Mouse (Mus musculus): ENCODE data around the gene Fabp6. TPM values are rescaled to one million over a fixed set of nuclear protein-coding genes. Genes with fewer than 3 reads are reported as not detected.

Gene Fabp6
- not detected in 2 replicates for polyA plus RNA-seq (2014; fragmentation: Nextera tagmentation; extraction: Ambion mirVana)

DNA sequence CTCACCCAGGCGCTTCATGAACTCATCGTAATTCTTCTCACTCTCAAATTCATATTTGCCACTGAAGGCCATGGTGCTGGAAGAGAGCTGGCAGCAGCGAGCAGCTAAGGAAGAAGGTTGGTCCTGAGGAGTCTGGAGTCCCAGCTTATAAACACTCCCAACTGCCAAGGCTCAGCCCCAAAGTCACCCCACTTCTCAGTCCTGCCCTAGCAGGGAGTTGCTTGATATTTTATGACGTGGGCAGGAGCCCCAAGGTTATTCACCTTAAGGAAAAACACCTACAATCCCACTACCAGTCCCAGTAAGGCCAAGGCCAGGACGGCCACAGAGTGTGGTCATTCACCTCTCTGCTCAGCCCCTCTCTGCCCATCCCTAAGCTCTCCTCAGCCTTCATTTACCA, at the start of gene Fabp6:
TSS of gene Fabp6 (minus strand) at position 101 of the 400 bp plus-strand sequence.
- Histone ChIP-seq H3K4me1 (replicated peaks; ENCODE audit: control insufficient read depth, insufficient read depth, low read length) (no peaks in the 10 kb centered on the region), H3K9me3 (ENCODE audit: control insufficient read depth, low read length) (no peaks in the 10 kb centered on the region), H3K9ac (ENCODE audit: low read length) (no peak within 1 kb of the TSS), H3K4me3 (ENCODE audit: low read depth, low read length) (no peak within 1 kb of the TSS), H3K27ac (ENCODE audit: low read depth, low read length) (no peak within 1 kb of the TSS), H3K36me3 (ENCODE audit: control insufficient read depth, insufficient read depth, low read length) (no peaks in the 10 kb centered on the region), H3K4me2 (ENCODE audit: low read depth, low read length, severe bottlenecking) (no peak within 1 kb of the TSS), H3K27me3 (ENCODE audit: control insufficient read depth, insufficient read depth, low read length) (no peaks in the 10 kb centered on the region)
- 88% methylated on average over 5 of the region's 5 CpGs for WGBS
- DNase-seq (ENCODE audit: low spot score) (no peak), ATAC-seq (replicated peaks; ENCODE audit: low FRiP score) (no peak)

DNA sequence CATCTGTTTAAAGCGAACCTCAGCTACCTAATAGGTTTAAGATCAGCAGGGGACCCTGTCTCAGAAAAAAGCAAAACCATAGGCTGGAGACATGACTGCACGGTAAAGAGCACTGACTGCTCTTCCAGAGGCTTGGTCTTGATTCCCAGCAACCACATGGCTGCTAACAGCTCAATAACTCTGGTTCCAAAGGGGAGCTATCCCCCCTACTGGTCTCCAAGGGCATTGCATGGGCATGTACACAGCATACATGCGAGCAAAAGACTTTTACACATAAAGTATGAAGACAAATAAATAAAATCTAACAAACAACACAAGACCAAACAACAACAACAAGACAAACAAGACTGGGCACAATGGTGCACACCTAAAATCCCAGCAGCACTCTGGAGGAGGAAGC, 43.9 kb upstream of the Fabp6 start:
- no peak for DNase-seq (ENCODE audit: low spot score)

GRCm38 (mm10) chr11:43643180-43643591, 41.8 kb upstream of the Fabp6 start:
- H3K36me3 ChIP-seq (ENCODE audit: control insufficient read depth, insufficient read depth, low read length), result no peaks in the 10 kb centered on the region
- H3K9me3 ChIP-seq (ENCODE audit: control insufficient read depth, low read length), result no peaks in the 10 kb centered on the region
- no peak overlapping the region for H3K9ac ChIP-seq (ENCODE audit: low read length)
- no peaks in the 10 kb centered on the region; the same call in 1 of the 2 replicates for H3K4me1 ChIP-seq (replicated peaks; ENCODE audit: control insufficient read depth, insufficient read depth, low read length)
- no peak overlapping the region; the same call in 1 of the 2 replicates for H3K27ac ChIP-seq (ENCODE audit: low read depth, low read length)
- WGBS, result 47% methylated on average over 2 of the region's 2 CpGs
- no peak overlapping the region for H3K4me3 ChIP-seq (ENCODE audit: low read depth, low read length)
- ATAC-seq (replicated peaks; ENCODE audit: low FRiP score) (peak; percentile 70), DNase-seq (ENCODE audit: low spot score) (peak; percentile 63)
- no peak overlapping the region for H3K4me2 ChIP-seq (ENCODE audit: low read depth, low read length, severe bottlenecking)
- no peaks in the 10 kb centered on the region for H3K27me3 ChIP-seq (ENCODE audit: control insufficient read depth, insufficient read depth, low read length)

More for the DNA sequence above, 43.9 kb upstream of the Fabp6 start:
- no peak overlapping the region for H3K27ac ChIP-seq (ENCODE audit: low read depth, low read length)
- no peak for ATAC-seq (replicated peaks; ENCODE audit: low FRiP score)
- H3K36me3 ChIP-seq (ENCODE audit: control insufficient read depth, insufficient read depth, low read length), result no peaks in the 10 kb centered on the region
- H3K4me1 ChIP-seq (replicated peaks; ENCODE audit: control insufficient read depth, insufficient read depth, low read length), result no peaks in the 10 kb centered on the region; the same call in 1 of the 2 replicates
- H3K9me3 ChIP-seq (ENCODE audit: control insufficient read depth, low read length), result no peaks in the 10 kb centered on the region
- WGBS, result 88% methylated on average over 3 of the region's 3 CpGs
- no peak overlapping the region for H3K4me3 ChIP-seq (ENCODE audit: low read depth, low read length)
- no peak overlapping the region for H3K9ac ChIP-seq (ENCODE audit: low read length)
- no peaks in the 10 kb centered on the region for H3K27me3 ChIP-seq (ENCODE audit: control insufficient read depth, insufficient read depth, low read length)
- H3K4me2 ChIP-seq (ENCODE audit: low read depth, low read length, severe bottlenecking), result no peak overlapping the region

- Histone ChIP-seq H3K4me2 (ENCODE audit: low read depth, low read length, severe bottlenecking) (no peak overlapping the region), H3K9ac (ENCODE audit: low read length) (no peak overlapping the region), H3K27me3 (ENCODE audit: control insufficient read depth, insufficient read depth, low read length) (no peaks in the 10 kb centered on the region), H3K4me1 (replicated peaks; ENCODE audit: control insufficient read depth, insufficient read depth, low read length) (peaks cover 4% of the 10 kb centered on the region), H3K27ac (ENCODE audit: low read depth, low read length) (no peak overlapping the region), H3K4me3 (ENCODE audit: low read depth, low read length) (no peak overlapping the region), H3K36me3 (ENCODE audit: control insufficient read depth, insufficient read depth, low read length) (no peaks in the 10 kb centered on the region), H3K9me3 (ENCODE audit: control insufficient read depth, low read length) (no peaks in the 10 kb centered on the region)
- WGBS, result 95% methylated on average over 3 of the region's 3 CpGs
- ATAC-seq (replicated peaks; ENCODE audit: low FRiP score), result no peak
- no peak for DNase-seq (ENCODE audit: low spot score)
These were observed 37.1 kb upstream of the Fabp6 start for GRCm38 (mm10) chr11:43638486-43638885.

- Histone ChIP-seq H3K4me1 (replicated peaks; ENCODE audit: control insufficient read depth, insufficient read depth, low read length) (peaks cover 4% of the 10 kb centered on the region), H3K4me3 (ENCODE audit: low read depth, low read length) (no peak overlapping the region), H3K27ac (ENCODE audit: low read depth, low read length) (no peak overlapping the region), H3K9ac (ENCODE audit: low read length) (no peak overlapping the region), H3K36me3 (ENCODE audit: control insufficient read depth, insufficient read depth, low read length) (no peaks in the 10 kb centered on the region), H3K9me3 (ENCODE audit: control insufficient read depth, low read length) (no peaks in the 10 kb centered on the region), H3K4me2 (ENCODE audit: low read depth, low read length, severe bottlenecking) (no peak overlapping the region), H3K27me3 (ENCODE audit: control insufficient read depth, insufficient read depth, low read length) (no peaks in the 10 kb centered on the region)
- ATAC-seq (replicated peaks; ENCODE audit: low FRiP score), result no peak
- WGBS, result 91% methylated on average over 4 of the region's 4 CpGs
- DNase-seq (ENCODE audit: low spot score), result no peak
These were observed 35.4 kb upstream of the Fabp6 start for GRCm38 (mm10) chr11:43636761-43637160.

DNA sequence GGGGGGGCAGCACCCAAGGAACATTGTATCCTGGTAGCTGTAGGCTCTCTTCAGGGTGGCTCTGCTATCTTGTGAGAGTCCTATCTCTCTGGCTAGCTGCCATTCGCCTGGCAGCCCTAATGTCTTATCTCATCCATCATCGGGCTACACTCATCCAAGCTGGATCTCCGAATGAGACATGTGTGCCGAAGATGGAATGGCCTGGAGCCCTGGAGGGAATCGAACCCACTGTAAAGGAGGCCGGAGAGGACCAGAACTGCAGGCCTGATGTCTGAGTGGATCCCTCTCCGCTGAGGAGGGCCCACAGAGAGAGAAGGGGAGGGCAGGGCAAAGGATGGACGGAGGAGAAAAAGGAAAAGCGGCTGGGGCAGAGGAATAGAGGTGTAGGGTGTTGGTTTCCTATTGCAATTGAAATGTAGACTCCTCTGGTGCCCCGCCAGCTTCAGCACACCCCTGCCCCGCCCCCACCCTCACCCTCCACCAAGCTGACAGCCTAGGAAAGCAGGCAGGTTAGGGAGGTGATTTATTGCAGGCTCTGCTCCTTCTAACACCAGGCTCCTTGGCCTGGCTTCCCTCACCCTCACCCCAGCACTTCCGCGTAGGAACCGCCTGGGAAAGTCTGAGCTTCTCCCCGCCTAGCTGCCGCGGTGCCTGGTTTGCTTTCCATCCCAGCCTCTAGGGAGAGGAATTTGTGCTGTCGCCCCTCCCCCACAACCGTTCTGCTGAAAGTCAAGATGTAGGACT, 32.5 kb upstream of the Fabp6 start:
- Histone ChIP-seq H3K36me3 (ENCODE audit: control insufficient read depth, insufficient read depth, low read length) (no peaks in the 10 kb centered on the region), H3K4me2 (ENCODE audit: low read depth, low read length, severe bottlenecking) (peak overlapping the region; percentile 11; the same call in 1 of the 2 replicates), H3K9ac (ENCODE audit: low read length) (no peak overlapping the region; the same call in 1 of the 2 replicates), H3K4me3 (ENCODE audit: low read depth, low read length) (no peak overlapping the region), H3K27me3 (ENCODE audit: control insufficient read depth, insufficient read depth, low read length) (no peaks in the 10 kb centered on the region), H3K4me1 (replicated peaks; ENCODE audit: control insufficient read depth, insufficient read depth, low read length) (peaks cover 4% of the 10 kb centered on the region), H3K27ac (ENCODE audit: low read depth, low read length) (no peak overlapping the region), H3K9me3 (ENCODE audit: control insufficient read depth, low read length) (no peaks in the 10 kb centered on the region)
- peak; percentile 58 for ATAC-seq (replicated peaks; ENCODE audit: low FRiP score)
- 28% methylated on average over 19 of the region's 19 CpGs for WGBS
- peak; percentile 73 for DNase-seq (ENCODE audit: low spot score)

- Histone ChIP-seq H3K9me3 (ENCODE audit: control insufficient read depth, low read length) (no peaks in the 10 kb centered on the region), H3K9ac (ENCODE audit: low read length) (no peak overlapping the region), H3K4me3 (ENCODE audit: low read depth, low read length) (no peak overlapping the region), H3K27ac (ENCODE audit: low read depth, low read length) (no peak overlapping the region), H3K4me1 (replicated peaks; ENCODE audit: control insufficient read depth, insufficient read depth, low read length) (peaks cover 4% of the 10 kb centered on the region), H3K27me3 (ENCODE audit: control insufficient read depth, insufficient read depth, low read length) (no peaks in the 10 kb centered on the region), H3K4me2 (ENCODE audit: low read depth, low read length, severe bottlenecking) (no peak overlapping the region), H3K36me3 (ENCODE audit: control insufficient read depth, insufficient read depth, low read length) (no peaks in the 10 kb centered on the region)
- peak; percentile 23; the same call in 1 of the 2 replicates for ATAC-seq (replicated peaks; ENCODE audit: low FRiP score)
- no peak for DNase-seq (ENCODE audit: low spot score)
- WGBS, result 78% methylated on average over 6 of the region's 6 CpGs
These were observed 31.8 kb upstream of the Fabp6 start for GRCm38 (mm10) chr11:43633165-43633564.

- H3K4me3 ChIP-seq (ENCODE audit: low read depth, low read length), result no peak overlapping the region
- ATAC-seq (replicated peaks; ENCODE audit: low FRiP score) (no peak), DNase-seq (ENCODE audit: low spot score) (no peak)
- no peak overlapping the region for H3K4me2 ChIP-seq (ENCODE audit: low read depth, low read length, severe bottlenecking)
- H3K9me3 ChIP-seq (ENCODE audit: control insufficient read depth, low read length), result no peaks in the 10 kb centered on the region
- 59% methylated on average over 4 of the region's 4 CpGs for WGBS
- no peaks in the 10 kb centered on the region for H3K27me3 ChIP-seq (ENCODE audit: control insufficient read depth, insufficient read depth, low read length)
- H3K27ac ChIP-seq (ENCODE audit: low read depth, low read length), result no peak overlapping the region
- H3K36me3 ChIP-seq (ENCODE audit: control insufficient read depth, insufficient read depth, low read length), result no peaks in the 10 kb centered on the region
- H3K4me1 ChIP-seq (replicated peaks; ENCODE audit: control insufficient read depth, insufficient read depth, low read length), result peaks cover 4% of the 10 kb centered on the region
- no peak overlapping the region for H3K9ac ChIP-seq (ENCODE audit: low read length)
These were observed 31.2 kb upstream of the Fabp6 start for GRCm38 (mm10) chr11:43632566-43632965.

DNA sequence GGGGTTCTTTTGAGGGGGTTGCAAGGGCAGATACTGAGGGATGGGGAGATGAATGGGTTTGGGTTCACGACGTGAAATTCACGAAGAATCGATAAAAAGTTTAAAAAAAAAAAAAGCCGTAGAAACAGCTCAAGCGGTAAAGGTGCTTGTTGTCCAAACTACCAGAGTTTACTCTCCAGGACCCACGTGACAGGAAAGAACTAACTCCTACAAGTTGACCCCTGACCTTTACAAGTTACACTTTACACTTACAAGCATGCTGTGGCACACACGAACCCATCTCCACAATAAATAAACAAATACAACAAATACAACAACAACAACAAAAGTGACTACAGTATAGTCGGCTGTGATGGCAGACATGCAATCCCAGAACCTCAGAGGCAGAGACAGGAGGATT, 30.3 kb upstream of the Fabp6 start:
- Histone ChIP-seq H3K9ac (ENCODE audit: low read length) (no peak overlapping the region), H3K27me3 (ENCODE audit: control insufficient read depth, insufficient read depth, low read length) (no peaks in the 10 kb centered on the region), H3K9me3 (ENCODE audit: control insufficient read depth, low read length) (no peaks in the 10 kb centered on the region), H3K36me3 (ENCODE audit: control insufficient read depth, insufficient read depth, low read length) (no peaks in the 10 kb centered on the region), H3K4me3 (ENCODE audit: low read depth, low read length) (no peak overlapping the region), H3K4me1 (replicated peaks; ENCODE audit: control insufficient read depth, insufficient read depth, low read length) (peaks cover 5% of the 10 kb centered on the region), H3K4me2 (ENCODE audit: low read depth, low read length, severe bottlenecking) (no peak overlapping the region), H3K27ac (ENCODE audit: low read depth, low read length) (no peak overlapping the region)
- ATAC-seq (replicated peaks; ENCODE audit: low FRiP score) (no peak), DNase-seq (ENCODE audit: low spot score) (no peak)
- 90% methylated on average over 9 of the region's 9 CpGs for WGBS

Measured in forebrain, embryonic 11.5 days (tissue).